Mouse (Mus musculus) cerebellum, postnatal 4 days (tissue): ENCODE measurements around the gene Zfp39.
A peak's percentile ranks its signal among the peaks of the same experiment; 100 is the strongest.

ENCODE experiments used
- DNase-seq, 2 experiments: peaks; one replicate each; pipeline ENCODE4 v3.0.0; 2022; ENCODE audit warnings: low spot score in 2 of 2, mixed read lengths in 1 of 2

Zfp39 gene

GRCm38 (mm10) chr11:58903511-58904409 is at the start of gene Zfp39:
Gene Zfp39, minus strand, starts transcription at chr11:58904225.
- peak; percentile 92 to 98 for DNase-seq

- DNase-seq: peak in 1 of 2 experiments; percentile 46
Observed at GRCm38 (mm10) chr11:58953351-58954169, 49.5 kb upstream of the Zfp39 start.

- no peak for DNase-seq
Observed at GRCm38 (mm10) chr11:58951210-58951609, 47.2 kb upstream of the Zfp39 start.

GRCm38 (mm10) chr11:58949480-58950431 is 45.7 kb upstream of the Zfp39 start:
- peak in 1 of 2 experiments; percentile 64 for DNase-seq

GRCm38 (mm10) chr11:58948542-58949479 is 44.8 kb upstream of the Zfp39 start, which contains the start of gene Hist3h2ba:
Gene Hist3h2ba, plus strand, starts transcription at chr11:58948920.
- peak; percentile 54 to 70 for DNase-seq

- peak in 1 of 2 experiments; percentile 59 for DNase-seq
Observed at GRCm38 (mm10) chr11:58947798-58948528, 43.9 kb upstream of the Zfp39 start.

GRCm38 (mm10) chr11:58947306-58947705 is 43.3 kb upstream of the Zfp39 start:
- DNase-seq: no peak

GRCm38 (mm10) chr11:58944136-58944535 is 40.1 kb upstream of the Zfp39 start:
- no peak for DNase-seq

GRCm38 (mm10) chr11:58939088-58939439 is 35.0 kb upstream of the Zfp39 start:
- no peak for DNase-seq

- DNase-seq: peak; percentile 82 to 89
Observed at GRCm38 (mm10) chr11:58938322-58939087, 34.5 kb upstream of the Zfp39 start, which contains the start of gene Rnf187. Gene Rnf187, minus strand, starts transcription at chr11:58938916.

- no peak for DNase-seq
Observed at GRCm38 (mm10) chr11:58937909-58938308, 33.9 kb upstream of the Zfp39 start.

- DNase-seq: no peak
Observed at GRCm38 (mm10) chr11:58931576-58931975, 27.6 kb upstream of the Zfp39 start.

- DNase-seq: no peak
Observed at GRCm38 (mm10) chr11:58930254-58930653, 26.2 kb upstream of the Zfp39 start.

GRCm38 (mm10) chr11:58929641-58930040 is 25.6 kb upstream of the Zfp39 start:
- DNase-seq: no peak

GRCm38 (mm10) chr11:58929055-58929454 is 25.0 kb upstream of the Zfp39 start:
- no peak for DNase-seq

GRCm38 (mm10) chr11:58927790-58928651 is 24.0 kb upstream of the Zfp39 start:
- DNase-seq: peak in 1 of 2 experiments; percentile 63

GRCm38 (mm10) chr11:58927053-58927452 is 23.0 kb upstream of the Zfp39 start:
- DNase-seq: no peak

- DNase-seq: no peak
Observed at GRCm38 (mm10) chr11:58926651-58927050, 22.6 kb upstream of the Zfp39 start.
